Mouse (Mus musculus): ENCODE data around the gene Lima1.

Gene Lima1

GRCm38 (mm10) chr15:99867654-99868053 is 7.6 kb downstream of the Lima1 start:
- no peak for DNase-seq (ENCODE audit: low spot score in 2 of 2)

DNA sequence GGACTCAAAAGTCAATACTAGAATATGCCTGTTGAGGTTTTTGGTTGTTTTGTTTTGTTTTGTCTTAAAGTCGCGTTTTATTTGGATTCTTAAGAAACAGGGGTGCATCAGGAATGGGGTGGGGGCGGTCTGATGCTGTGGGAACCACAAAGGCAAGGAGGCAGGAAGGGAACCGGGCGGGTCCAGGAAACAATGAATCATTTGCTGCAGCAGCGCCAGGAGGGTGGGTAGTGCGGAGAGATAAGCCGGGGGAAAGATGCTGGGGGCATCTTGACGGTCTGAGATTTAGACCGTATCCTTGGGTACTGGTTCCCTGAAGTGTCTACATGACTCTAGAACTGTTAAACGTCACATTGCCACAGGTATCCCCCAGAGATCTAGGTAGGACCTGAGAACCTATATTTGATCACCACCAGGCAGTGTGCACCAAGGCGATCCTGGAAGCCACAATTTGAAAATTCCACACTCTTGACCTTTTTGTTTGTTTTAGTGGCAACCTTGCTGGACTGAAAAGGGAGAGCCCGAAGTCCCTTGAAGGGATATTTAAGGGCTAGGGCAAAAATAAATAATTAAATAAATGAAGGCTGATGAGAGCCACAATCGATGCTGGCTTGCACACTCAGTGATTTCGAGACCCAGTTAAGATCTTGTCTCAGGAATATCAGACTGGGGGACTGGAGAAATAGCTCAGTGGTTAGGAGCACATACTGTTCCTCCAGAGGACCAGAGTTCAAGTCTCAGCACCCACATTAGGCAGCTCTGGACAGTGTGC is 8.6 kb downstream of the Lima1 start:
- no peak for DNase-seq (ENCODE audit: low spot score in 2 of 2)

- DNase-seq (ENCODE audit: low spot score in 2 of 2), result no peak
These were observed 9.3 kb downstream of the Lima1 start for GRCm38 (mm10) chr15:99865942-99866341.

- no peak for DNase-seq (ENCODE audit: low spot score in 2 of 2)
These were observed 9.7 kb downstream of the Lima1 start for GRCm38 (mm10) chr15:99865494-99865941.

DNA sequence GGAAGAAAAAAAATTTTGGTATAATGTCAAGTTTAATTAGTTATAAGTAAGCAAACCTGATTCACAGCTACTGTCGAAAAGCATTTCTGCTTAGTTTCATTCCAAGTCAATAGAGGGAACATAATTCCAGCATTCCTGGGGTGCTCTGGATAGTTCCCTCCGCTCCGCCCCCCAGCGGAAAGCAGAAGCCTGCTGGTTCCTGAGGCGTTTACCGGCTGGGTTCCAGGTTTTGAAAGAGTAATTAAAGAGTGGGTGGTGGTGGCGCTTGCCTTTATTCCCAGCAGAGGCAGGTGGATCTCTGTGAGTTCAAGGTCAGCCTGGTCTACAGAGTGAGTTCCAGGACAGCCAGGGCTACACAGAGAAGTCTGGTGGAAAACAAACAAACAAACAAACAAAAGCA is 10.2 kb downstream of the Lima1 start:
- no peak for DNase-seq (ENCODE audit: low spot score in 2 of 2)

GRCm38 (mm10) chr15:99863786-99864185 is 11.5 kb downstream of the Lima1 start:
- no peak for DNase-seq (ENCODE audit: low spot score in 2 of 2)

DNA sequence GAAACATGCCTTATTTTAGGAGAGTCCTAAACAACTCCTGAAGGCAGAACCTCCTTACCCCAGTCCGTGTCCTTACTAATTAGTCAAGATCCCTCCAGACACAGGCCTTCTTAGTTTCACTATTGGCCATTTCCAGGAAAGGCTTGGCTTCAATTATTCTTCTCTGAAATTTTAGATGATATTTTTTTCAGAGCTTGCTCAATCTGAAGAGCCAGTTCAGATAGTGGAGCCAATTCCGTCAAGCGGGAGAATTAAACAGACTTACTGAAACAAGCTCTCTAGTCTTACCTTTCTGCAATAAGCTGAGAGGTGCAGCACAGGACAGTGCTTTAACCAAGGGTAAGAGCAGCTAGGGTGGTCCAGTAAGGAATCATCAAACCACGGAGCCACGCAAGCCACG is 11.9 kb downstream of the Lima1 start:
- DNase-seq (ENCODE audit: low spot score in 2 of 2), result no peak

DNA sequence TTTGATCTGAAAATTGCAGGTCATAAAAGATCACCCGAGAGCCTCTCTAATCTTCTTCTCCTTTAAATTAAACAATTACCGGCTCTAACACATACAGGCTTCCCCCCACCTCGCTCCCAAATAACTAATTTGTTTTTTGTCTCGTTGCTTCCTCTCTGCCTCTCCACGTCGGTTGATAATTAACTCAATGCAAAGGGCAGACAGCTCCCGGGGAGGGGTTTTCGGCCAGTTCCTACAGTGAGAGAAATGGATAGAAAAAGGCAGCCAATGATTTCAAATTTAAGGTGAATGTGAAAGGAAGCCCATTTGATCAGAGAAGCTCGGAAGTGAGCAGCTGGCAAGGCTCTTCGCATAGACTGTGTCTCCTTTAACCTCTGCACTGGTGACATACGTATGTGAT is 12.8 kb downstream of the Lima1 start:
- no peak for DNase-seq (ENCODE audit: low spot score in 2 of 2)

- DNase-seq (ENCODE audit: low spot score in 2 of 2), result no peak
These were observed 13.3 kb downstream of the Lima1 start for GRCm38 (mm10) chr15:99861955-99862354.

DNA sequence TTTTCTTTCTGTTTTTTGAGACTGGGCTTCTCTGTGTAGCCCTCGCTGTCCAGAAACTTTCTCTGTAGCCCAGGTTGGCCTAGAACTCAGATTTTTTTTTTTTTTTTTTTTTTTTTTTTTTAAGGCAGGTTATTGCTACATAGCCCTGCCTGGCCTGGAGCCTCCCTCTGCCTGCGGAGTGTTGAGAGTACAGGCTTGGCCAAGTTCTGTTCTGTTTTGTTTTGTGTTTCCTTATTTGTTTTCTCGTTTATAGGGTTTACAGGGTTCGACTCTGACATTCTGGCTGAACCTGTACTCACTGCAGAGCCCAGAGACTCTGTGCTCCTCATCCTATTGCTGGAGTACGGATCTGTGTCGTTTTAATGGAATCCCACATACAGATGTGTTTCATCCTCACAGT is 13.7 kb downstream of the Lima1 start:
- no peak for DNase-seq (ENCODE audit: low spot score in 2 of 2)

GRCm38 (mm10) chr15:99859644-99860392 is 15.4 kb downstream of the Lima1 start:
- DNase-seq (ENCODE audit: low spot score in 2 of 2), result no peak

GRCm38 (mm10) chr15:99857479-99857878 is 17.8 kb downstream of the Lima1 start:
- DNase-seq (ENCODE audit: low spot score in 2 of 2), result no peak

- DNase-seq (ENCODE audit: low spot score in 2 of 2), result no peak
These were observed 20.1 kb downstream of the Lima1 start for GRCm38 (mm10) chr15:99855119-99855518.

DNA sequence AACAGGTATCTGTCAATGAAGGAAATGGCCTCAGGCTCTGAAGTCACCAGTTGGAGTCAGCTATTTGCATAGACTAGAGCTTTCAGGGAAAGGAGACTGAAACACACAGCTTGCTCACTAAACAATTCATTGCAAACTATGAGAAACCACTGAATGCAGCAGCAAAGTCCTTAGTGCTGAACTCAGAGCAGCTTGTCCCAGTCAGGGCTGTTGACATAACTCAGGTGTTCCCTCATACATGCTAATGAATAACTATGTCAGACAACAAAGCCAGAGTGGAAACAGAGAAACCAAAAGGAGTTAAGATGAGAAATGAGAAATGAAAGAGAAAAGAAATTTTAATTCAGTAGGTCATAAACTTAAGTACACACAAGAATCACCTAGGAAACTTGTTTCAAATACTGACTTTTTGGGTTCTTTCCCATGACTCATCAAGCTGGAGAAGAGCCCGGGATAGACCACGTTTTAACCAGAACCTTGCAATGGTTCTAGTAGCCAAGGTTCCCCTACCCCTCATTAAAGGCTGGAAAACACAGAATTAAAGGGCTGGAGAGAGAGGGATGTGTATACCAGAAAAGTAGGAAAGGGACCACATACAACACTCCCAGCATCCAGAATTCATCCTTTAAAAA is 22.5 kb downstream of the Lima1 start:
- no peak for DNase-seq (ENCODE audit: low spot score in 2 of 2)

DNA sequence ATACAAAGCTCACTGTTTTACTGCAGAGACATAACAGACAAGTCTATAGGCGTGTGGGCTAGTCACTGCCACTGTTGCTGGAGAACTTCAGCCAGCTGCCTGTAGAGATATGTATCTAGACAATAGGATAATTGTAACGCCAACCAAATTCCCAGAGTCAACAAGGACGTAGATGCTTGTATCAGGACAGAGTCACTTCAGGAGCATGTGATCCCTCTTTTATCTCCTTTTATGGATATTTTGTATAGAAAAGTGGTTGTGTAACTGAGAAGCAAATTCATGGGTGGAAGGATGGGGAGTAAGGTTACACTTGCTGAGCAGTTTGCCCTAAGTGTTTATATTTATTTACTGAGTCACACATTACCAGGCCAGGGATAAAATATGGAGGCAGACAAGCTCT is 25.0 kb downstream of the Lima1 start:
- DNase-seq (ENCODE audit: low spot score in 2 of 2), result no peak

GRCm38 (mm10) chr15:99847937-99848336 is 27.3 kb downstream of the Lima1 start:
- no peak for DNase-seq (ENCODE audit: low spot score in 2 of 2)

DNA sequence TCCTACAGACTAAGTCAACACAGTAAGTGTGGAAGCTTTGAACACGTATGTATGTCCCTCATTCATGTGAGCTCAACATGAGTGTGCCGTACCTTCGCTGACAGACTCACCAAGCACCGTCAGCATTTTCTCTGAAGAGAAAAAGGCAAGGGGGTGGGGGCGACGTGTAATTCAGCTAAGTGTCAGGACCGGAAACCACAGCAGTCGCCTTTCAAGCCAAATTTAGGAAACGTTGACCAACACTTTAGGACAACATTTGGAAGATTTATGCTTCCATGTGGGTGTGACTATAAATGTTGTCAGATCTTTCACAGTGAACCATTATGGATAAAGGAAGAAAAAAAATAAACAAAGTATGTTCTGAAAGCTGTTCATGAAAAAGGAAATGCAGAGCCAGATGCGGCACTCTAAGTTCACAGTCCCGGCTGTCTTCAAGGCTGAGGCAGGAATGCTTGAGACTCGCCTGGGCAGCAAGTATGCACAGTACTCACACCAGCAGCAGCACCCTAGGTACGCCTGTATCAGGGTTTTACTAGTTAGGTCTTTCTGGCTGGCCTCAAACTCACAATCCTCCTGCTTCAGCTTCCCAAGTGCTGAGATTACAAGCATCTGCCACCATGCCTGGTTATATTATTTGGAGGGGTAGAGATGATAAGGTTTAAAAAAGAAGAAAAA is 27.9 kb downstream of the Lima1 start:
- DNase-seq (ENCODE audit: low spot score in 2 of 2), result no peak

DNA sequence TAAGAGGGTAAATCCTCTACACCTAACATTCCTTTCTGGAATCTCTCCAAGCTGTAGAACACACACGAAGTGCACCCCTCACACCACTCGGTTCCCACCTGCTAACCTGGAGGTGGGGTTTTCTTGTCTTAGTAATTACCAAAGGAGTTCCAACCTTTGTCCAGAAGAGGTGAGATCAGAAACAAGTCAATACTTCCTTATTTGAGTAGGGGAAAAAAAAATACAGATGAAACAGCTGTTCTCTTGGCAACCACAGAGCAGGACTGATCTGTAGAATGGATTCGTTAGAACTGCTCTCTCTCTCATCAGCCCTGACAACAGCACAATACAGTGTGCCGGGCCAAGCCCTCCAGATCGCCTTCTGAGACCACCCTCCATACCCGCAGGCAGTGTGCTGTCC is 28.6 kb downstream of the Lima1 start:
- no peak for DNase-seq (ENCODE audit: low spot score in 2 of 2)

DNA sequence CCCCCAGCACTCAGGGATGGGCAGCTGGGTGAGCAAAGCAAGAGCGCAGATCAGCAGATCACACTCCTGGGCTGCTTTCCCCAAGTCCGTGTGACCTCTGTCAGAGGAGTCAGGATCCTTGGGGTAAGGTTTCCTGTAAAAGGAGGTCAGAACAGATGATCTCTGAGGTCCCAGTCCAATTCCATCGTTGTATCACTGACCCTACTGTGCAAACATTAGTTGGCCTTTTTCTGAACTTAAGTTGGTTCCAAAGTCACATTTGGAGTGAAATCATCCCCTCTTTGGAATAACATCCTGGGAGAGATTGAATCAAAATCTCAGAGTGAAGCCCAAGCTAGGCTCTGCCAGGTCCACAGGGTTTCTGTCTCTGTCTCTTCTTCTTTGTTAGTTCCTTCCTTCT is 31.4 kb downstream of the Lima1 start:
- no peak for DNase-seq (ENCODE audit: low spot score in 2 of 2)

- no peak for DNase-seq (ENCODE audit: low spot score in 2 of 2)
These were observed 35.3 kb downstream of the Lima1 start for GRCm38 (mm10) chr15:99839910-99840309.

DNA sequence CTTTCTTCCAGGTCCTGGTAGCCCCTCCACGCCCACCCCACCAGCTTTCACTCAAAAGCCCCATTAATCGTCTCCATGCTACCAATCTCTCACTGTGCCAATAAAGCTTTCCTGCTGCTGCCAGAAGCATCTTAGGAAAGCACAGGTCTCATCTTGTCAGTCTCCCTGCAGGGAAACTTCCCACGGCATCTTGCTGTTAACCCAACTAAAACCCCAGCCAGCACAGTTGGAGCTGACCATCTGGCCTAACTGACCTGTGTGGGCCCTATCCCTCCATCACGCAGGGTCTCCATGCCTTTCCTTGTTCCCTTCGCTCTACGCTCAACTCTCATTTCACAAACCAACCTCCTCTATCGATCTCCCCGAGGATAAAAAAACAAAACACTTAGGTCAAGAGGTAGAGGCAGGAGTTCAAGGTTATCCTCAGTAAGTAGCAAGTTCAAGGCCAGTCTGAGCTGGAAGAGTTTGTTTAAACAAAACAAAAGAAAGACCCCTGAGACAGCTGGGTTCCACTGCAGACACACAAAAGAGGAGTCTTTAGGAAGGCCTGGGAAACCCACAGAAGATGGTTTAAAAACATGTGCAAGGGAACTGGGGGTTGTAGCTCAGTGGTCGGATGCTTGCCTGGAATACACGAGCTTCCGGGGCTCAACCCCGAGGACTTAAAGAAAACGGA is 36.0 kb downstream of the Lima1 start:
- no peak for DNase-seq (ENCODE audit: low spot score in 2 of 2)

DNA sequence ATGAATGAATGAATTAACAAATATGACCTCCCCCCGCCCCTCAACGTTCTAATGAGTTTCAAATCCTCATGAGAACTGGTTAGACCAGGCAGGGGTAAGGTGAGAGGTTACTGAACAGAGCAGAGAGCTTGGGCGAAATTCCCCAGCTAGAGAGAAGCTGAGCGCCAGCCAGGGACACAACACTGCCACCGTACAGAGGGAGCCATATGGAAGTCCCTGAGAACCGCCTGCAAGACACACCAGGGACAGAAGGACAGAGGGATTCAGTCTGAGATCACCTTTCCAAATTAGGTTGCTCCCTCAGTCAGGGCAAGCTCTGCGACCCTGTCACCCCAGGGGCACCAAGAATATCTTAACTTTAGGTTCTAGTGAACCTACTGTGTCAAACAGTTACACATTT is 37.7 kb downstream of the Lima1 start:
- no peak for DNase-seq (ENCODE audit: low spot score in 2 of 2)

Measured in frontal cortex, postnatal 10 days (tissue).